Mouse (Mus musculus): ENCODE data around the gene Txndc15. TPM values are rescaled to one million over a fixed set of nuclear protein-coding genes. Genes with fewer than 3 reads are reported as not detected.

Gene Txndc15
- polyA plus RNA-seq, 1 experiment from 2014 or later: 77.6 TPM

Other genes with a start within 250 kb of the Txndc15 start
- gene Dbn1, start 226.5 kb upstream of the Txndc15 start, polyA plus RNA-seq (2015; fragmentation: Nextera tagmentation; extraction: Ambion mirVana): 110 and 115 TPM in 2 replicates
- gene Pdlim7, start 201.0 kb upstream of the Txndc15 start, polyA plus RNA-seq (2015; fragmentation: Nextera tagmentation; extraction: Ambion mirVana): 198 and 218 TPM in 2 replicates
- gene Dok3, start 185.4 kb upstream of the Txndc15 start, polyA plus RNA-seq (2015; fragmentation: Nextera tagmentation; extraction: Ambion mirVana): 4.3 and 5.3 TPM in 2 replicates
- gene Ddx41, start 178.0 kb upstream of the Txndc15 start, polyA plus RNA-seq (2015; fragmentation: Nextera tagmentation; extraction: Ambion mirVana): 52.7 and 54.5 TPM in 2 replicates
- gene Fam193b, start 143.5 kb upstream of the Txndc15 start, polyA plus RNA-seq (2015; fragmentation: Nextera tagmentation; extraction: Ambion mirVana): 29.1 and 32.1 TPM in 2 replicates
- gene Tmed9, start 140.9 kb upstream of the Txndc15 start, polyA plus RNA-seq (2015; fragmentation: Nextera tagmentation; extraction: Ambion mirVana): 150 and 156 TPM in 2 replicates
- 24.6 and 26.3 TPM in 2 replicates for gene B4galt7, start 114.8 kb upstream of the Txndc15 start, polyA plus RNA-seq (2015; fragmentation: Nextera tagmentation; extraction: Ambion mirVana)
- 49.2 and 53.0 TPM in 2 replicates for gene Caml, start 91.6 kb upstream of the Txndc15 start, polyA plus RNA-seq (2015; fragmentation: Nextera tagmentation; extraction: Ambion mirVana)
- 31.6 and 33.5 TPM in 2 replicates for gene Ddx46, start 79.6 kb upstream of the Txndc15 start, polyA plus RNA-seq (2015; fragmentation: Nextera tagmentation; extraction: Ambion mirVana)
- 56.8 and 57.5 TPM in 2 replicates for gene B230219D22Rik, start 21.5 kb upstream of the Txndc15 start, polyA plus RNA-seq (2015; fragmentation: Nextera tagmentation; extraction: Ambion mirVana)
- gene Pcbd2, start 12.7 kb downstream of the Txndc15 start, polyA plus RNA-seq (2015; fragmentation: Nextera tagmentation; extraction: Ambion mirVana): 73.4 and 80.9 TPM in 2 replicates
- gene Catsper3, start 69.9 kb downstream of the Txndc15 start, polyA plus RNA-seq (2015; fragmentation: Nextera tagmentation; extraction: Ambion mirVana): 0.10 TPM in 1 of 2 replicates, not detected in the other
- gene Pitx1, start 121.5 kb downstream of the Txndc15 start, polyA plus RNA-seq (2015; fragmentation: Nextera tagmentation; extraction: Ambion mirVana): 138 and 168 TPM in 2 replicates